Mouse (Mus musculus) skeletal muscle tissue, adult 2 months (tissue): ENCODE measurements around the gene Tbc1d24.

ENCODE experiments used
- DNase-seq: peaks from one replicate; pipeline ENCODE4 v3.0.0-alpha.2; 2012; ENCODE audit warnings: low read depth, low spot score

The Tbc1d24 gene

GRCm38 (mm10) chr17:24209916-24210240, 4.5 kb upstream of the Tbc1d24 start:
- no peak for DNase-seq

- no peak for DNase-seq
Observed at GRCm38 (mm10) chr17:24209043-24209915, 3.9 kb upstream of the Tbc1d24 start, which contains the start of gene Ntn3. Ntn3 (minus strand) TSS chr17:24209531.

GRCm38 (mm10) chr17:24208641-24209042, 3.3 kb upstream of the Tbc1d24 start:
- no peak for DNase-seq

GRCm38 (mm10) chr17:24207768-24208640, 2.6 kb upstream of the Tbc1d24 start:
- DNase-seq, result no peak

GRCm38 (mm10) chr17:24206451-24207351, 1.3 kb upstream of the Tbc1d24 start:
- no peak for DNase-seq

- no peak for DNase-seq
Observed at GRCm38 (mm10) chr17:24205908-24206361, 573 bp upstream of the Tbc1d24 start.

GRCm38 (mm10) chr17:24204846-24205245, 516 bp downstream of the Tbc1d24 start:
- DNase-seq, result no peak

GRCm38 (mm10) chr17:24203611-24204534, 1.5 kb downstream of the Tbc1d24 start:
- no peak for DNase-seq

GRCm38 (mm10) chr17:24203068-24203467, 2.3 kb downstream of the Tbc1d24 start:
- no peak for DNase-seq

GRCm38 (mm10) chr17:24201092-24201491, 4.3 kb downstream of the Tbc1d24 start:
- no peak for DNase-seq

- no peak for DNase-seq
Observed at GRCm38 (mm10) chr17:24199741-24200140, 5.6 kb downstream of the Tbc1d24 start.

- no peak for DNase-seq
Observed at GRCm38 (mm10) chr17:24199252-24199651, 6.1 kb downstream of the Tbc1d24 start.

- DNase-seq, result no peak
Observed at GRCm38 (mm10) chr17:24197032-24197824, 8.1 kb downstream of the Tbc1d24 start.

- no peak for DNase-seq
Observed at GRCm38 (mm10) chr17:24195349-24195748, 10.0 kb downstream of the Tbc1d24 start.

- no peak for DNase-seq
Observed at GRCm38 (mm10) chr17:24193769-24194168, 11.6 kb downstream of the Tbc1d24 start.

GRCm38 (mm10) chr17:24193268-24193667, 12.1 kb downstream of the Tbc1d24 start:
- DNase-seq, result no peak

GRCm38 (mm10) chr17:24192848-24193247, 12.5 kb downstream of the Tbc1d24 start:
- no peak for DNase-seq

- DNase-seq, result peak; percentile 77
Observed at GRCm38 (mm10) chr17:24191481-24191880, 13.9 kb downstream of the Tbc1d24 start.

- no peak for DNase-seq
Observed at GRCm38 (mm10) chr17:24190934-24191333, 14.4 kb downstream of the Tbc1d24 start.
